Mouse (Mus musculus): Measurements from ENCODE around the gene Sgcb.

GRCm38 (mm10) chr5:73666695-73667094, 19.1 kb upstream of the Sgcb start:
- TF ChIP-seq POLR2A (IDR thresholded peaks at IDR 0.05; ENCODE audit: borderline replicate concordance, low read depth, low read length) (no peak), CTCF (IDR thresholded peaks at IDR 0.05; ENCODE audit: low read depth, low read length) (no peak)

All from bone marrow macrophage, adult 2 months (primary cell).